Mouse (Mus musculus) G1E (cell line): ENCODE results near the gene Bend3.

Experiments used
- CTCF ChIP-seq: IDR thresholded peaks from 2 replicates; pipeline ENCODE4 v1.5.1; 2012; ENCODE audit warnings: low read depth, low read length, inconsistent platforms, mixed read lengths
- GATA1 ChIP-seq: IDR thresholded peaks from 2 replicates; pipeline ENCODE4 v1.6.1; 2012; ENCODE audit warnings: borderline replicate concordance, low read length, inconsistent platforms, mixed read lengths
- GATA2 ChIP-seq: IDR thresholded peaks from 2 replicates; pipeline ENCODE4 v1.6.1; 2012; ENCODE audit warnings: low read depth, low read length, inconsistent platforms, borderline replicate concordance
- TAL1 ChIP-seq: conservative IDR thresholded peaks from 2 replicates; pipeline ENCODE4 v1.6.1; 2012; ENCODE audit warnings: low read depth, low read length, inconsistent platforms, mixed read lengths

GRCm38 (mm10) chr10:43479436-43480157 is 966 bp downstream of the Bend3 start:
- TF ChIP-seq CTCF, result no peak
- TF ChIP-seq GATA1, result no peak
- no peak for TF ChIP-seq GATA2
- no peak for TF ChIP-seq TAL1
